In the genomic region with DNA sequence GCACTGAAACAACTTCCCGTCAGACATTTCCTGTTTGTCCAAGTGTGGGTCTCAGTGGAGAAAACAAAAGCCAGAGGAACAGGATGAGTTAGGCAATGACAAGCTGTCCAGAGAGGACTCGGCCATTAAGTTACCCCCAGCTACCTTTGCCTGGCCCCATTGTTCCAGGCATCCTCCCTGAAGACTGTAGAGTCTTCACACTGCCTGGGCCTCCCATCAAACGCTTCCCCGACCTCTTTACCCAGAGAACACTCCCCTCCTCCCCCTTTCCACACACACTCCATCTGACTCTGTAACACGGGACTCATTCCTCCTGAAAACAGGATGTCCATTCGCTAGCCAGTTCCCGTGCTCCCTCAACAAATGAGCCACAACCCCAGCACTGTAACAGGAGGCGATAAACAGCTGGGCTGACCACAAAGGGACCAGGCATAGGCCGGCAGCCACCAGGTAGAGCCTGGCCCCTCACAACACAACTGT, we compare ENCODE assay signal across 10 mouse cellular contexts.
A peak's percentile ranks its signal among the peaks of the same experiment; 100 is the strongest.
DNase-seq lines count a peak whose midpoint lies in the region; ATAC-seq and TF ChIP-seq lines count a peak whose summit lies in the region.
"Had no signal": no experiment of that assay in that cellular context is flagged by ENCODE, and none has a peak within 500 bp of the region (broad histone marks: within the 10 kb centered on the region; RNA-seq: fewer than 3 reads in every experiment).

No protein-coding gene starts in this region.

- peak overlapping the region; percentile 23; the same call in 1 of the 2 replicates for H3K27ac ChIP-seq in forebrain, embryonic 16.5 days (ENCODE audit: low read length)
- H3K27ac ChIP-seq in forebrain, postnatal 0 days (ENCODE audit: low read depth, low read length): no peak overlapping the region
- peak overlapping the region; percentile 37 for H3K27ac ChIP-seq in heart, embryonic 10.5 days
- H3K27ac ChIP-seq in kidney, embryonic 14.5 days (ENCODE audit: low read depth, low read length): 0 out of 2 replicates have a peak overlapping the region, but pooled peaks have one; percentile 19
- H3K27ac ChIP-seq: neural tube, embryonic 12.5 days had no signal

- no peak overlapping the region for H3K9ac ChIP-seq in forebrain, embryonic 16.5 days (replicated peaks; ENCODE audit: low read depth, low read length)
- H3K9ac ChIP-seq in forebrain, postnatal 0 days: no peak overlapping the region
- H3K9ac ChIP-seq in kidney, embryonic 14.5 days (ENCODE audit: low read depth, low read length): no peak overlapping the region
- H3K9ac ChIP-seq: neural tube, embryonic 12.5 days had no signal

- H3K4me3 ChIP-seq in forebrain, embryonic 16.5 days (replicated peaks; ENCODE audit: low read length): no peak overlapping the region
- no peak overlapping the region for H3K4me3 ChIP-seq in forebrain, postnatal 0 days (ENCODE audit: low read depth, low read length)
- H3K4me3 ChIP-seq in heart, embryonic 10.5 days: no peak overlapping the region
- H3K4me3 ChIP-seq in kidney, embryonic 14.5 days (ENCODE audit: low read length): no peak overlapping the region
- H3K4me3 ChIP-seq: neural tube, embryonic 12.5 days had no signal

- H3K4me2 ChIP-seq in forebrain, embryonic 16.5 days (ENCODE audit: low read length): no peak overlapping the region
- no peak overlapping the region for H3K4me2 ChIP-seq in forebrain, postnatal 0 days (ENCODE audit: low read depth)
- no peak overlapping the region for H3K4me2 ChIP-seq in kidney, embryonic 14.5 days (replicated peaks; ENCODE audit: low read depth, low read length)
- H3K4me2 ChIP-seq: neural tube, embryonic 12.5 days had no signal

- H3K27me3 ChIP-seq in forebrain, embryonic 16.5 days (replicated peaks; ENCODE audit: control insufficient read depth, insufficient read depth, low read length): no peaks in the 10 kb centered on the region
- H3K27me3 ChIP-seq in forebrain, postnatal 0 days (ENCODE audit: insufficient read depth, low read length): no peaks in the 10 kb centered on the region
- H3K27me3 ChIP-seq in heart, embryonic 10.5 days (ENCODE audit: insufficient read depth, poor library complexity, severe bottlenecking): no peaks in the 10 kb centered on the region
- H3K27me3 ChIP-seq in kidney, embryonic 14.5 days (ENCODE audit: control insufficient read depth, insufficient read depth, low read length): no peaks in the 10 kb centered on the region
- H3K27me3 ChIP-seq: neural tube, embryonic 12.5 days had no signal

- no peak for DNase-seq in forebrain, postnatal 0 days
- no peak for DNase-seq in heart, embryonic 10.5 days (ENCODE audit: low spot score)
- peak; percentile 48 to 63 for DNase-seq in lung, postnatal 4 days
- no peak for DNase-seq in testis, postnatal 10 days (ENCODE audit: low spot score)
- DNase-seq in adrenal gland, postnatal 25 days: no peak
- DNase-seq in frontal cortex, postnatal 36 days (ENCODE audit: low spot score in 2 of 2): no peak
- DNase-seq: cerebellum, adult 18-20 months had no signal

- H3K4me1 ChIP-seq in forebrain, embryonic 16.5 days (replicated peaks; ENCODE audit: control insufficient read depth, insufficient read depth, low read length): no peaks in the 10 kb centered on the region
- no peaks in the 10 kb centered on the region for H3K4me1 ChIP-seq in forebrain, postnatal 0 days (ENCODE audit: insufficient read depth)
- peaks cover 34% of the 10 kb centered on the region for H3K4me1 ChIP-seq in heart, embryonic 10.5 days
- peaks cover 22% of the 10 kb centered on the region for H3K4me1 ChIP-seq in kidney, embryonic 14.5 days (ENCODE audit: control insufficient read depth, insufficient read depth, low read length)
- H3K4me1 ChIP-seq: neural tube, embryonic 12.5 days had no signal

- 72% methylated on average over 9 of the region's 9 CpGs for WGBS in forebrain, embryonic 16.5 days
- WGBS in forebrain, postnatal 0 days: 68% methylated on average over 9 of the region's 9 CpGs
- 31% methylated on average over 9 of the region's 9 CpGs for WGBS in heart, embryonic 10.5 days
- 18% methylated on average over 9 of the region's 9 CpGs for WGBS in kidney, embryonic 14.5 days

- ATAC-seq in forebrain, embryonic 16.5 days: no peak
- no peak for ATAC-seq in forebrain, postnatal 0 days
- ATAC-seq in kidney, embryonic 14.5 days (ENCODE audit: low FRiP score, low TSS enrichment): peak; percentile 63

- no peaks in the 10 kb centered on the region for H3K36me3 ChIP-seq in forebrain, embryonic 16.5 days (ENCODE audit: control insufficient read depth, insufficient read depth)
- H3K36me3 ChIP-seq in forebrain, postnatal 0 days (ENCODE audit: insufficient read depth): peaks cover 25% of the 10 kb centered on the region
- peaks cover 3% of the 10 kb centered on the region; the same call in 1 of the 2 replicates for H3K36me3 ChIP-seq in heart, embryonic 10.5 days
- peaks cover 3% of the 10 kb centered on the region; the same call in 1 of the 2 replicates for H3K36me3 ChIP-seq in kidney, embryonic 14.5 days (ENCODE audit: control insufficient read depth, insufficient read depth, low read length)
- H3K36me3 ChIP-seq: neural tube, embryonic 12.5 days had no signal

- no peaks in the 10 kb centered on the region for H3K9me3 ChIP-seq in forebrain, embryonic 16.5 days (ENCODE audit: control insufficient read depth, low read length)
- no peaks in the 10 kb centered on the region for H3K9me3 ChIP-seq in forebrain, postnatal 0 days (ENCODE audit: low read length)
- H3K9me3 ChIP-seq in heart, embryonic 10.5 days: no peaks in the 10 kb centered on the region
- no peaks in the 10 kb centered on the region for H3K9me3 ChIP-seq in kidney, embryonic 14.5 days (ENCODE audit: control insufficient read depth, low read length)
- H3K9me3 ChIP-seq: neural tube, embryonic 12.5 days had no signal

- no peak for TF ChIP-seq CTCF in forebrain, postnatal 0 days (IDR thresholded peaks at IDR 0.05; ENCODE audit: low read depth)

Comparison
In these comparisons a context has a peak if more than half of its experiments do, and no peak if none do; other contexts are left out.
1. DNase-seq: peak in lung, postnatal 4 days (2 of 2); none in forebrain, postnatal 0 days (single experiment), heart, embryonic 10.5 days (single experiment), testis, postnatal 10 days (single experiment), adrenal gland, postnatal 25 days (single experiment) and frontal cortex, postnatal 36 days (0 of 2).